Mouse (Mus musculus) neutrophil, adult 5-6 weeks (primary cell): Measurements from ENCODE around the gene Stra6. TPM values are rescaled to one million over a fixed set of nuclear protein-coding genes. Genes with fewer than 3 reads are reported as not detected.

Experiments used
- ATAC-seq: fragments of 151-379, 151-347 bp; 2 replicates; pipeline ENCODE4 v1.8.0; 2017; ENCODE audit warnings: mild to moderate bottlenecking, moderate TSS enrichment; ENCODE audit not compliant: insufficient number of reproducible peaks, poor library complexity, low FRiP score, severe bottlenecking; ENCODE audit errors: extremely low read depth
- total RNA-seq: library from RNA; stranded (forward); fragments of 200-1000 nt; gene quantifications from 2 replicates; pipeline ENCODE4 v1.2.3, GENCODE M21; 2017

Gene Stra6
- total RNA-seq, 1 experiment from 2014 or later = not detected

GRCm38 (mm10) chr9:58155366-58155765 is 91.8 kb downstream of the Stra6 start:
- ATAC-seq = no peak

DNA sequence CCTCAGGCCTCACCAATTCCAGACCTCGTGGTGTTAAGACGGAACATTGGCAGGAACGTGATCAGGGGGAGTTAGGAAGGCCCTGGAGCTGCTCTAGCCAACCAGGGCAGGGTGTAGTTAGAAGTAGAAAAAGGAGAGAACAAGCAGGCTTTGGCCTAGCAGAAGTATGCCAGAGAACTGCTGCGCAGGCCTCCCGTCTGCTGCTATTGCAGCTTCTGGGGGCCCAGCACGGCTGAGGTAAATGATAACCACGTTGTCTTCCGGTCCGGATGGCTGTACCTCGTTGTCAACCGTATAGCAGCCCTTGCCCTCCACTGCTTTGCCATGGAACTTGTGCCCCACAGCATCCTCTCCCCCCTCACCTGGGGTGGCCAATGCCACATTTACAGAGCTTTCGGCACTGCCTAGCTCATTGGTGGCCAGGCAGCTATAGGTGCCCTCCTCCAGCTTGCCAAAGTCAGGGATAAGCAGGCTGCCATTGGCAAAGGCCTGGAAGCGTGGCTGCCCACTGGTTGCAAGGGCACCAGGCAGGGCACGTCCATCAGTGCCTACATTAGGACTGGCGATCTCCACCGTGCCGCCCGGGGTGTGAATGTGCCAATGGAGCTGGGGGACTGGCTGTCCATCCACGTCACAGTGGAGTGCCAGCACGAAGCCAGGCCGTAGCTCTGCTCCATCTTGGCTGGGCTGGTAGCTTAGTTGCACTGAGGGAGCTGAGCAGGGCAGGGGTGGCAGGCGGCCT is 93.4 kb downstream of the Stra6 start:
- no peak for ATAC-seq

DNA sequence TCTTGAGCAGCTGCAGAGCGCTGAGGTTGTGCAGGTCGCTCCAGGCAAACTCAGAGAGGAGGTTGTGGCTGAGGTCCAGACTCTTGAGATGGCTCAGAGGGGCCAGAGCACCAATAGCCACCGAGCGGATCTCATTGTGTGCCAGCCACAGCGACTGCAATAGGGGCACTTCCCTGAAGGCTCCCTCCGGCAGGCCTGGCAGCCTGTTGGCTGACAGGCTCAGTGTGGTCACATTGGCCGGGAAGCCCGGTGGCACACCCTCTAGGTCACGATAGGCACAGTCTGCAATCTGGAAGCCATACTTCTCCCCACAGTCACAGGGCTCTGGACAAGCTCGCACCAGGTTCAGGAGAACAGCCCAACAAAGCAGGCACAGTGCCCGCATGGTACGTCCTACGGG is 94.2 kb downstream of the Stra6 start:
- ATAC-seq = no peak

DNA sequence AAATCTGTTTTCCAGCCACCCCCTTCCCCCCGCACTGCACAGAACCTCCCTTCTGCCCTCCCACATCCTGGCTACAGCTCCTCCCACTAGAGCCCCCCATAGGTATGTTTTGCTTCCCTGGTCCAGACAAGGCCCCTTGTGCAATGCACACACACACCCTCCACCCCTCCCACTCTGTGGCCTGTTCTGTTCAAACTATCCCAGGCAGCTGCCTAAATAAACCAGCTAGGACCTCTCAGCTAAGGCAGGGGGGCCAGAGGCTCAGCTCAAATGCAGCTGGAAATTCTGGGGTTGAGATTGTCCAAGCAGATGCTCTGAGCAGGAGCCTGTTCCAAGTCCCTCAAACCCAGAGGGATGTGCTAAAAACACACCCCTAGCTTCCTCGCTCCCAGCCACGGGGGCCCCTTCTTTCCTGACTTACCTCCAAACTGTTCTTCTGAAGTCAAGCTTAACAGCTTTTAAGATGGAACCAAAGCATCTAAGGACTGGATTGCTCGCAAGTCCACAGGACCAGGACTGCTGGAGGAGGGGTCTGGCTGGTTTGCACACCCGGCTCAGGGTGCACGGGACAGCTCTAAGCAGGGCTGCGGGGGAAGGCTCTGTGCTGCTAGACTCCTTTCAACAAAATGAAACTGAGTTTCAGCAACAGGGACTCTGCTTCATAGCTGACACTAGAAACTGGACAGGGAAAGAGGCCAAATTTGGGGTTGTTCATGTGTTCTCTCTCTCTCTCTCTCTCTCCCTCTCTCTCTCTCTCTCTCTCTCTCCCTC is 95.1 kb downstream of the Stra6 start:
- ATAC-seq = no peak

DNA sequence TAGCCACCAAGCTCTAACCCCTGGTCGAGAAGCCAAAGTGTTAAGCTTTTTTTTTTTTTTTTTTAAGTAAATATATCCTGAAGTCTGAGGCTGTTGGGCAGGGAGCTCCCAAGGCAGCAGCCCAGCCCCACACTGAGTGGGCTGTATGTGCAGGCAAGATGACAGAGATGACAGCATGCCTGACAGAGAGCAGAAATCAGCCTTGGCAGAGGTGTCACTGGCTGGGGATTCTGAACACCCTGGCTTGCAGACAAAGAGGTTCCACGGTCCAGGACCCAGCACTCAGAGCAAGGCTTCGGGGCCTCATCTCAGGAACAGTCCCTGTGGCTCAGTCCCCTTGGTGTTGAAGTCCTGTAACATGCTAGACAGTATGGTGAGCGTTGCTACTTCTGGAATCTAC is 96.3 kb downstream of the Stra6 start:
- no peak for ATAC-seq

DNA sequence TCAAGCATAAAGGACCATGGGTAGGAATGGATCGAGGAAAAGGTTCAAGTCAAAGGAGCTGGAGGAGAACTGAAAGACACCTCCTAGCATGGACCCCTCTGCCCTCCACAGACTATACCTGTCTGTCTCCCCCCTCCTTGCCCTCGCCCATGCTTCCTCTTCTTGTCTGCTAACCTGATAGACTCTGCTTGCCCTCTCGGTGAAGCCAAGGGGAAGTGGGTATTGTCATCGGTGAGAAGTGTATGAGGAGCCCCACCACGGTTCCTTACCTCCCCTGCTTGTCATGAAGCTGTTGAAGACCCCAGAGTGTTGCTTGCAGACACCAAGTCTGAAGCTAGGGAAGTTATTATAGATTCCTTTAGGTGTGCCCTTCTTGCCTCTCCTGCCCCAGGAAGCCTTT is 96.7 kb downstream of the Stra6 start:
- ATAC-seq = no peak

- no peak for ATAC-seq
Measured at GRCm38 (mm10) chr9:58162173-58162572, 98.6 kb downstream of the Stra6 start.

GRCm38 (mm10) chr9:58163146-58163545 is 99.6 kb downstream of the Stra6 start:
- no peak for ATAC-seq

DNA sequence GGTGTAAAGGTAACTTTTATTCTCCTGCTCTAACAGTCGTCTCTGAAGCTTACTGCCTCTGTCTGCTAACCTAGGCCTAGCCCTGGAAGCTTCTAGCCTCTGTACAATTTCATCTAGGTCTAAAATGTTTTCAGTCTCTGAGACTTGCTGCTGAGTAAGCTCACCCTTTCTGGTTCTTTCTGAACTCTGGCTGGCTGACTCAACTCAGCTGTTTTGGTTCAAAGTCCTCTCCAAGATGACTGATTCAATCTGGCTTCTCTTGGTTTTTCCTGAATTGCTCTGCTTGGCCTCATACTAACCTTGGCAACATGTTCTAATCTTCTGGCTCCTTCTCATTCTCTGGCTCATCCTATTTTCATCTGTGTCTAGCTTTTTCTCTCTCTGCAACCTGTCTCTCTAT is 102.2 kb downstream of the Stra6 start:
- ATAC-seq = no peak

GRCm38 (mm10) chr9:58168880-58169279 is 105.3 kb downstream of the Stra6 start:
- no peak for ATAC-seq

GRCm38 (mm10) chr9:58169426-58169825 is 105.8 kb downstream of the Stra6 start:
- ATAC-seq = no peak

GRCm38 (mm10) chr9:58172863-58173262 is 109.3 kb downstream of the Stra6 start:
- ATAC-seq = no peak

GRCm38 (mm10) chr9:58174818-58175251 is 111.2 kb downstream of the Stra6 start:
- ATAC-seq = no peak

DNA sequence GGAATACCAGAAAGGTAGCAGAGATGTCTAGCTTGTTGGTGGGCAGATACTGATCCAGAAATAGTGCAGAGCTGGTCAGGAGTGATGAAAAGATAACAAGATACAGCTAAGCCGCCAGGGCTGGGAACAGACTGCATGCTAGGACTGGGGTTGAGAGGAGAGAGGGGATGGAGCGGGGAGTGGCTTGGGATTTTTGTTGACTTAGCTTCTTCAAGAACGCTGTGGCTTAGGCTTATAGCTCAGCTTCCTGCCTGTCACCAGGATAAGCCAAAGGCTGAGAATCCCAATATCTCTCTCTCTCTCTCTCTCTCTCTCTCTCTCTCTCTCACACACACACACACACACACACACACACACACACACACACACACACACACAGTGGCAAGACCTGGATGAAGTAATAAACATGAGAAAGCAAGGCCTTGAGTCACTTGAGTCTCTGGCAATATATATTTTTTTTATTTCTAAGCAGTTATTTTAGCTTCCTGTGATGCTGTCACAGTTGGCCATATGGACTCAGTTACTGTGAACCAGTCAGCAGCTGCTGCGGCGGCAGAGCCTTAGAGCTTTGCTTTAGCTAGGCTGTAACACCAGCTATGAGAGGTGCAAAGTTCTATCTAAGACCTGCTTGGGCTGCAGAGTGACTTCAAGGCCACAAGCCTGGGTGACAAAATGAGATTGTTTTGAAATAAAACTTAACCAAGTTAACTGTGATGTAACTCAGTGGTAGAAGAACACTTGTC is 112.3 kb downstream of the Stra6 start:
- ATAC-seq = no peak

- ATAC-seq = no peak
Measured at GRCm38 (mm10) chr9:58177165-58177564, 113.6 kb downstream of the Stra6 start.

DNA sequence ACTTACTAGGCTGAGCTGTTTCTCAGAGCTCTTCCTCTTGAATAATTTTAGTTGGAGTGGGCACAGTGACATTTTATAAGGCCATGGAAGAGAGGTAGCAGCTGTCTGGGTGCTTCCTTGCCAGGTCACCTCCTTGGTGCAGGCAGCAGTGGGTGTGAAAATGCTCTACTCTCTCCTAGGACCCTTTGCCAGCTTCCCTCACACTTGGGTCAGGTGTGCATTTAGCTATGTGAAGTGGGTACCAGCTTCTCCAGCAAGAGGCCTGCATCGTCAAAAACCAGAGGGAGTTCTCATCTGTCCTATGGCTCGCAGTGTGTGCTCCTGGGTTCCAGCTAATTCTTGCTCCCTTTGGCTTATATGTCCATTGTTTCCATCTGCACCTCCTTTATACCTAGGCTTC is 115.8 kb downstream of the Stra6 start:
- ATAC-seq = no peak

DNA sequence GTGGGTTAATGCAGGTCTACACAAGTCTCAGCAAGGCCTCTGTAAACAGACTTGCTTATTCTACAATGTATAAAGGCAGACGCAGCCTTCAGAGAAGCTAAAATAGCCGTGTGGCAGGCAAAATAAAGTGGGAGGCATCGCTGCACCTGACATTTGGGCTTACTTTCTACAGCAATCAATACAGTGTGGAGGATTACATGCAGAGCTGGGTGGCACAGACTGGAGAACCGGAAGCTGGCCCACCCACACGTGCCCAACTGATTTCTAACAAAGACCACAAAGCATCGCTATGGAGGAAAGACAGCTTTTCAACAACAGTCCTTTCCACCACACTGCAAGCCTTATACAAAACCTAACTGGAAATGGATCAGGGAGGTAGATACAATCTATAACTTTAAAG is 120.9 kb downstream of the Stra6 start:
- no peak for ATAC-seq

DNA sequence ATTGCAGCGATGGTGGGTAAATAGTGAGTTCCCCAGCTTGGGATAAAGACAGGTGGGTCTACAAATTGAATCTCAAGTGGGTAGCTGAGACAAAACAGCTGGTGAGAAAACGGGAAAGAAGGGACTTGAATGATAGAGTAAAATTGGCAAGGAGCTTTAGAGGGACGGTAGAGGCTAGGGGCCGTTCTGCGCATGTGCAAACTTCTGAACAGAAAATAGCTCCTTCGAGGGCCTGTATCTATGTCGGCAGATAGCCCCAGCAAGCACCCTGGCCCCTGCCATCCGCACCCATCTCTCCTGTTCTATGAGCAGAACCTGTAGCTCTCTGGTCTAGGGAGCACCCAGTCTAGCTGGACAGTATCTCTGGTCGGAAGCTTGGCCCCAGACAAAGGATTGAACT is 130.6 kb downstream of the Stra6 start:
- ATAC-seq = no peak

- no peak for ATAC-seq
Measured at GRCm38 (mm10) chr9:58195671-58196070, 132.1 kb downstream of the Stra6 start.

DNA sequence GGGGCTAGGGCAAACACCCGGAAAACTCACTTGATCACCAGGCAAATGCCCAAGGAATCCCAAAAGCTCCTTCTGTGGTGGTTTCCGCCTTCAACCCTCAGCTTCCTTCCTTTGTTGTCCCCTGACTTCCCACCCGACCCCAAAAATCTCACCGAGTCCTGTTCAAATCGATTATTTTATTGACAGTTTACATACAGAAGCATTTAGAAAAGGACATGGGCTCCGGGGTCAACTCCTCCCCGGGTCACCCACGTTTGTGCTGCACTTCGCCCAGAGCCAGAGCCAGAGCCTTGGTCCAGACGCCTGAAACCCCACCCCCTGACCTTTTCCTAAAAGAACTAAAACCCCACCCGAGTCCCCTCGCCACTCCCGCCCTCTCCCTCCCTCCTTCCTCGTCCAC is 132.6 kb downstream of the Stra6 start:
- no peak for ATAC-seq
